26 mouse cellular contexts compared by ENCODE assay signal in genomic region chr3:97535660-97536059, GRCm38 (mm10).
DNase-seq lines count a peak whose midpoint lies in the region; TF ChIP-seq lines count a peak whose summit lies in the region.
"Had no signal": no experiment of that assay in that cellular context is flagged by ENCODE, and none has a peak within 500 bp of the region (broad histone marks: within the 10 kb centered on the region; RNA-seq: fewer than 3 reads in every experiment).

No protein-coding gene starts in this region.

- H3K4me1 ChIP-seq in CH12.LX (ENCODE audit: control insufficient read depth in 1 of 2, insufficient read depth in 2 of 2) (peaks cover 3 to 4% of the 10 kb centered on the region in 2 experiments; a peak in 1 of 4 replicates), ES-Bruce4 (ENCODE audit: control insufficient read depth, insufficient read depth, low read length) (peaks cover 2% of the 10 kb centered on the region), MEL (ENCODE audit: control insufficient read depth in 1 of 2, insufficient read depth in 2 of 2, low read length in 2 of 2) (no peaks in the 10 kb centered on the region)
- H3K4me1 ChIP-seq in heart, embryonic 10.5 days, result no peaks in the 10 kb centered on the region
- H3K4me1 ChIP-seq: embryonic facial prominence, embryonic 10.5 days; embryonic facial prominence, embryonic 13.5 days; forebrain, embryonic 15.5 days; hindbrain, embryonic 10.5 days; hindbrain, embryonic 13.5 days had no signal

- H3K9ac ChIP-seq in CH12.LX (ENCODE audit: insufficient read depth, low read depth) (no peak overlapping the region), ES-Bruce4 (ENCODE audit: low read depth, poor library complexity, severe bottlenecking) (no peak overlapping the region), MEL (ENCODE audit: control insufficient read depth, low read depth, low read length, poor library complexity, severe bottlenecking) (no peak overlapping the region)
- H3K9ac ChIP-seq: embryonic facial prominence, embryonic 13.5 days; forebrain, embryonic 12.5 days; forebrain, embryonic 15.5 days; hindbrain, embryonic 13.5 days had no signal

- no peaks in the 10 kb centered on the region for H3K36me3 ChIP-seq in CH12.LX (replicated peaks in 1 of 2; ENCODE audit: control insufficient read depth in 1 of 2, insufficient read depth in 1 of 2, low read length in 1 of 2)
- H3K36me3 ChIP-seq in ES-Bruce4 (ENCODE audit: control insufficient read depth, insufficient read depth, low read length, poor library complexity, severe bottlenecking), result no peaks in the 10 kb centered on the region
- no peaks in the 10 kb centered on the region for H3K36me3 ChIP-seq in MEL (ENCODE audit: control insufficient read depth in 1 of 2, insufficient read depth in 2 of 2, low read length in 2 of 2)
- no peaks in the 10 kb centered on the region for H3K36me3 ChIP-seq in heart, embryonic 10.5 days
- H3K36me3 ChIP-seq: embryonic facial prominence, embryonic 10.5 days; embryonic facial prominence, embryonic 13.5 days; forebrain, embryonic 12.5 days; forebrain, embryonic 15.5 days; hindbrain, embryonic 10.5 days; hindbrain, embryonic 13.5 days had no signal

- H3K27me3 ChIP-seq in CH12.LX (replicated peaks) (no peaks in the 10 kb centered on the region), ES-Bruce4 (ENCODE audit: control insufficient read depth, insufficient read depth, low read length, poor library complexity, severe bottlenecking) (no peaks in the 10 kb centered on the region), MEL (ENCODE audit: control insufficient read depth in 1 of 2, insufficient read depth in 2 of 2, low read length in 2 of 2) (peaks cover 9% of the 10 kb centered on the region in 2 experiments)
- no peaks in the 10 kb centered on the region for H3K27me3 ChIP-seq in heart, embryonic 10.5 days (ENCODE audit: insufficient read depth, poor library complexity, severe bottlenecking)
- H3K27me3 ChIP-seq: embryonic facial prominence, embryonic 13.5 days; forebrain, embryonic 12.5 days; forebrain, embryonic 15.5 days; hindbrain, embryonic 13.5 days had no signal

- intact Hi-C loops in heart, postnatal 10 days (cut with DNase I), result no loop called here

- H3K9me3 ChIP-seq in CH12.LX (replicated peaks; ENCODE audit: low read length) (no peaks in the 10 kb centered on the region), ES-Bruce4 (replicated peaks; ENCODE audit: control insufficient read depth, insufficient read depth, low read length, poor library complexity, severe bottlenecking) (no peaks in the 10 kb centered on the region), MEL (replicated peaks; ENCODE audit: insufficient read depth, low read length) (no peaks in the 10 kb centered on the region)
- H3K9me3 ChIP-seq in heart, embryonic 10.5 days, result no peaks in the 10 kb centered on the region
- H3K9me3 ChIP-seq: embryonic facial prominence, embryonic 10.5 days; embryonic facial prominence, embryonic 13.5 days; forebrain, embryonic 12.5 days; forebrain, embryonic 15.5 days; hindbrain, embryonic 10.5 days; hindbrain, embryonic 13.5 days had no signal

- WGBS in heart, embryonic 10.5 days, result 77% methylated on average over 5 of the region's 5 CpGs

- H3K79me2 ChIP-seq in CH12.LX (replicated peaks; ENCODE audit: control insufficient read depth, extremely low read depth, insufficient read depth, poor library complexity, severe bottlenecking) (no peaks in the 10 kb centered on the region), MEL (ENCODE audit: control insufficient read depth, insufficient read depth, low read length, poor library complexity) (no peaks in the 10 kb centered on the region)

- no peak for TF ChIP-seq EP300 in CH12.LX (IDR thresholded peaks at IDR 0.05; ENCODE audit: low read length)
- no peak for TF ChIP-seq EP300 in ES-Bruce4 (IDR thresholded peaks at IDR 0.05; ENCODE audit: insufficient read depth, low read depth, low read length)
- TF ChIP-seq EP300 in MEL (IDR thresholded peaks at IDR 0.05; ENCODE audit: low read depth in 1 of 2, low read length in 2 of 2), result no peak

- H3K4me2 ChIP-seq in CH12.LX (ENCODE audit: insufficient read depth, low read depth, poor library complexity, severe bottlenecking), result no peak overlapping the region
- H3K4me2 ChIP-seq: embryonic facial prominence, embryonic 13.5 days; forebrain, embryonic 12.5 days; forebrain, embryonic 15.5 days; heart, embryonic 11.5 days; hindbrain, embryonic 13.5 days had no signal

- H3K4me3 ChIP-seq in CH12.LX (replicated peaks in 1 of 3; ENCODE audit: low read depth in 2 of 3, low read length in 2 of 3, poor library complexity in 1 of 3) (no peak overlapping the region), ES-Bruce4 (ENCODE audit: low read depth, low read length) (no peak overlapping the region), MEL (ENCODE audit: control insufficient read depth in 1 of 2, insufficient read depth in 1 of 2, low read depth in 2 of 2, low read length in 2 of 2) (no peak overlapping the region)
- no peak overlapping the region for H3K4me3 ChIP-seq in heart, embryonic 10.5 days
- H3K4me3 ChIP-seq: embryonic facial prominence, embryonic 10.5 days; embryonic facial prominence, embryonic 13.5 days; erythroblast, embryonic 14.5 days; forebrain, embryonic 12.5 days; forebrain, embryonic 15.5 days; heart, adult 2 months; hindbrain, embryonic 10.5 days; hindbrain, embryonic 13.5 days had no signal

- TF ChIP-seq RAD21 in CH12.LX (IDR thresholded peaks at IDR 0.05; ENCODE audit: low read depth, low read length) (peak; percentile 12), MEL (IDR thresholded peaks at IDR 0.05; ENCODE audit: low read depth, low read length) (peak; percentile 25)

- DNase-seq in CH12.LX (ENCODE audit: extremely low read depth) (no peak), MEL (ENCODE audit: low read depth, low spot score) (peak; percentile 27), ZHBTc4 (ENCODE audit: low read depth, low spot score) (peak; percentile 66)
- no peak for DNase-seq in cerebellum, adult 9-10 months
- DNase-seq in heart, postnatal 10 days, result no peak
- DNase-seq in heart, embryonic 10.5 days (ENCODE audit: low spot score), result no peak
- DNase-seq in adrenal gland, postnatal 10 days, result no peak
- DNase-seq: adrenal gland, adult 8-10 months; adrenal gland, postnatal 36 days; cerebellum, adult 18-20 months; cerebellum, adult 9-11 months; cerebellum, postnatal 25 days; gastrocnemius, postnatal 10 days; gastrocnemius, postnatal 36 days; heart, adult 2 months; heart, postnatal 36 days; kidney, adult 2 months had no signal

- no peak for TF ChIP-seq POLR2A in CH12.LX (IDR thresholded peaks at IDR 0.05; ENCODE audit: low read depth, low read length)
- TF ChIP-seq POLR2A in ES-Bruce4 (IDR thresholded peaks at IDR 0.05; ENCODE audit: insufficient read depth, low read length), result no peak
- no peak for TF ChIP-seq POLR2A in MEL (IDR thresholded peaks at IDR 0.05; ENCODE audit: control insufficient read depth in 1 of 2, insufficient read depth in 1 of 2, low read depth in 1 of 2, low read length in 2 of 2, poor library complexity in 1 of 2)

- in situ Hi-C loops in CH12.LX (cut with MboI; ENCODE audit: low pct_ligation_motif_present, low pct_unique_long_range_greater_than_20kb, low sequenced_read_pairs), result no loop called here

- H3K27ac ChIP-seq in CH12.LX (ENCODE audit: insufficient read depth, low read depth) (no peak overlapping the region), ES-Bruce4 (ENCODE audit: insufficient read depth, low read length) (no peak overlapping the region), MEL (ENCODE audit: control insufficient read depth, low read depth, low read length) (no peak overlapping the region)
- no peak overlapping the region for H3K27ac ChIP-seq in heart, embryonic 10.5 days
- H3K27ac ChIP-seq: embryonic facial prominence, embryonic 10.5 days; embryonic facial prominence, embryonic 13.5 days; forebrain, embryonic 12.5 days; forebrain, embryonic 15.5 days; heart, adult 2 months; hindbrain, embryonic 10.5 days; hindbrain, embryonic 13.5 days had no signal

- peak in 1 of 2 experiments; percentile 37; a peak in 1 of 4 replicates for TF ChIP-seq CTCF in CH12.LX (conservative IDR thresholded peaks at IDR 0.05 in 1 of 2, IDR thresholded peaks at IDR 0.05 in 1 of 2; ENCODE audit: low read depth in 2 of 2, low read length in 2 of 2)
- peak; percentile 33 for TF ChIP-seq CTCF in ES-Bruce4 (IDR thresholded peaks at IDR 0.05; ENCODE audit: low read depth, low read length)
- TF ChIP-seq CTCF in MEL (IDR thresholded peaks at IDR 0.05 in 2 of 3, conservative IDR thresholded peaks at IDR 0.05 in 1 of 3; ENCODE audit: control insufficient read depth in 1 of 3, insufficient read depth in 1 of 3, low read depth in 2 of 3, low read length in 3 of 3, poor library complexity in 1 of 3, severe bottlenecking in 1 of 3), result peak; percentile 13 to 41 (median 36); a peak in 4 of 6 replicates

- dilution Hi-C loops in CH12.LX (cut with MboI; ENCODE audit: extremely low pct_ligation_motif_present, extremely low pct_unique_long_range_greater_than_20kb, low sequenced_read_pairs), result no loop called here

TF ChIP-seq in CH12.LX, 34 proteins besides CTCF, POLR2A, EP300 and RAD21:
- TF ChIP-seq SMC3 (IDR thresholded peaks at IDR 0.05; ENCODE audit: low read depth, low read length), result peak; percentile 22
- TF ChIP-seq GABPA (IDR thresholded peaks at IDR 0.05; ENCODE audit: insufficient replicate concordance, low read depth, low read length), result no peak

TF ChIP-seq in MEL, 35 proteins besides CTCF, POLR2A, EP300 and RAD21:
- peak; percentile 31 for TF ChIP-seq SMC3 (IDR thresholded peaks at IDR 0.05; ENCODE audit: low read depth, low read length)
- TF ChIP-seq TBP (IDR thresholded peaks at IDR 0.05; ENCODE audit: low read depth, low read length), result no peak

Comparison
In these comparisons a context has a peak if more than half of its experiments do, and no peak if none do; other contexts are left out.
1. DNase-seq: peak in MEL (single experiment) and ZHBTc4 (single experiment); none in CH12.LX (single experiment), cerebellum, adult 9-10 months (single experiment), heart, postnatal 10 days (0 of 2), heart, embryonic 10.5 days (single experiment) and adrenal gland, postnatal 10 days (single experiment).
2. Of the 35 proteins assayed by ChIP-seq in both MEL and CH12.LX: peak only in MEL: none; only in CH12.LX: none; in both: RAD21 and SMC3; in neither: 32; mixed calls (peak in some experiments, not most) for 1.